Mouse (Mus musculus) intestine, embryonic 14.5 days (tissue): ENCODE measurements at regions not wholly inside any gene's neighbourhood (a gene's known extent, or its start where the extent isn't known, plus 50 kb on each side); places are given as distances from the start of the nearest gene placed in this dataset.

ENCODE experiments used
- ATAC-seq: fragments of 200-750 bp; cut with Nextera tagmentation; replicated peaks from 2 replicates; pipeline ENCODE4 v1.8.0; 2017; ENCODE audit warnings: low read depth, moderate number of reproducible peaks, moderate TSS enrichment, moderate library complexity; ENCODE audit not compliant: low FRiP score, low TSS enrichment
- DNase-seq: peaks from one replicate; pipeline ENCODE4 v3.0.0-alpha.2; 2018; ENCODE audit warnings: low spot score
- H3K27ac ChIP-seq: fragments of 300-500 bp; sonication (generic); 2 replicates; pipeline ENCODE4 v1.5.1; 2014; ENCODE audit warnings: low read depth, mild to moderate bottlenecking, control low read depth
- H3K27me3 ChIP-seq: fragments of 300-500 bp; sonication (generic); replicated peaks from 2 replicates; pipeline ENCODE4 v1.6.1; 2014; ENCODE audit warnings: low read length, control low read depth; ENCODE audit not compliant: control insufficient read depth, insufficient read depth
- H3K36me3 ChIP-seq: fragments of 300-500 bp; sonication (generic); 2 replicates; pipeline ENCODE4 v1.6.1; 2014; ENCODE audit warnings: low read length, control low read depth; ENCODE audit not compliant: control insufficient read depth, insufficient read depth
- H3K4me1 ChIP-seq: fragments of 300-500 bp; sonication (generic); replicated peaks from 2 replicates; pipeline ENCODE4 v1.6.1; 2014; ENCODE audit warnings: low read length, control low read depth, mixed read lengths; ENCODE audit not compliant: control insufficient read depth, insufficient read depth
- H3K4me2 ChIP-seq: fragments of 300-500 bp; sonication (generic); 2 replicates; pipeline ENCODE4 v1.6.1; 2014; ENCODE audit warnings: low read length
- H3K4me3 ChIP-seq: fragments of 300-500 bp; sonication (generic); 2 replicates; pipeline ENCODE4 v1.5.1; 2014; ENCODE audit warnings: low read depth, low read length, control low read depth, mixed read lengths
- H3K9ac ChIP-seq: fragments of 300-500 bp; sonication (generic); 2 replicates; pipeline ENCODE4 v1.6.1; 2014; ENCODE audit warnings: mild to moderate bottlenecking, low read length
- H3K9me3 ChIP-seq: fragments of 300-500 bp; sonication (generic); 2 replicates; pipeline ENCODE4 v1.6.1; 2016; ENCODE audit warnings: low read length, control low read depth; ENCODE audit not compliant: control insufficient read depth
- WGBS: fragments of 180-500 bp; shearing (Covaris S2); extraction: QIAGEN DNeasy Blood & Tissue Kit; methylation state at CpG from one replicate; pipeline ENCODE4 v1.1.7; 2014; 5-methylcytosine and 5-hydroxymethylcytosine counted together

DNA sequence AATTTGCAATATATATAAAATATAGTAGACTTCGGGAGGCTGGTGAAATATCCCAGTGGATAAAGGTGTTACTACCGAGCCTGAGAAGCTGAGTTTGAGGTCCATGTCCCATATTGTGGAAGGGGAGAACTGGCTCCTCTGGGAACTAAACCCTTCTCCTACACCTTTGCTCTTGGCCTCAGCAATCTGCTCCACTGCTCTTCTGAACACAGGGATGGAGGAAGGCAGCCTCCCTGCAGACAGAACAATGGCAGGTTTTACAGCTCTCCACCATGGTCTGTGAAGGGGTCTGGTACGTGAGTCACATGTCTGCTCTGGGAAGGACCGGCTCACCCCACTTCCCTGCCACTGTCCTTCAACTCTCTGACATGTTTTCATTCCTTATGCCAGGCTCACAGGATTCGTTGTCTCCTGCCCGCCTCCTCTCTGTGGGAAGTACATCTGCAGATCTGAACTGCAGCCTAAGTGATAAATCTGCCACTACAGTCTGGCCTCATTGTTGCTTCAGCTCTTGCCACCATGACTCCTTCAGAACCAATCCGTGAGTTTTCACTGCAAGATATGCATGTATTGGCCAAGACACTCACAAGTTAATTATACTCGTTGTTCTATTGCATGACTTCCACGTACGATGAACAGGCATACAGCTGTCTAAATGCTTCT lies 220.0 kb upstream of the Gm9767 start:
- Histone ChIP-seq H3K4me3 (no peak overlapping the region), H3K36me3 (no peaks in the 10 kb centered on the region), H3K9me3 (no peaks in the 10 kb centered on the region), H3K9ac (no peak overlapping the region), H3K27me3 (no peaks in the 10 kb centered on the region), H3K27ac (no peak overlapping the region), H3K4me1 (no peaks in the 10 kb centered on the region), H3K4me2 (no peak overlapping the region)
- no peak for DNase-seq
- no peak for ATAC-seq
- WGBS: 52% methylated on average over 10 of the region's 10 CpGs

DNA sequence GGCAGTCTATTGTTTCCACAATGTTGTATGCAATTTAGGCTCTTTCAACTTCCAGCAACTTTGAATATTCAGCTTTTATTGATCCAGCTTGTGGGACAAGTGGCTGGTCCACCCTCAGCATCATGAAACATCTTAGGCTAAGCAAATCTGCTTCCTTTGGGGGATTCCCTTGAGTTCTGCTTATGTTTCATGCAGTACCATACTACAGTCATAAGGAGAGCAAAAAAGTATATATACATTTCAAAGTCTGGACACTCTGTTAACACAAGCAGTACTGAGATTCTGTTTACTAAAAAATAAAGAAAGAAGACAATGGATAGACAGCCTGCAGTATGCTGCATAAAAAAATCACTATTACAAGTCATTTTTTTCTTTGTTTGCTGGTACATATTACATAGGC lies 233.7 kb upstream of the Gm9767 start:
- H3K9me3 ChIP-seq: no peaks in the 10 kb centered on the region
- no peak overlapping the region for H3K4me2 ChIP-seq
- H3K4me1 ChIP-seq: no peaks in the 10 kb centered on the region
- ATAC-seq: no peak
- H3K4me3 ChIP-seq: no peak overlapping the region
- H3K27ac ChIP-seq: no peak overlapping the region
- no peaks in the 10 kb centered on the region for H3K36me3 ChIP-seq
- no peak for DNase-seq
- no peaks in the 10 kb centered on the region for H3K27me3 ChIP-seq
- no peak overlapping the region for H3K9ac ChIP-seq

- H3K36me3 ChIP-seq: no peaks in the 10 kb centered on the region
- ATAC-seq: no peak
- H3K27me3 ChIP-seq: no peaks in the 10 kb centered on the region
- no peak overlapping the region for H3K4me3 ChIP-seq
- 70% methylated on average over 2 of the region's 2 CpGs for WGBS
- no peak overlapping the region for H3K27ac ChIP-seq
- H3K4me2 ChIP-seq: no peak overlapping the region
- no peak for DNase-seq
- H3K4me1 ChIP-seq: no peaks in the 10 kb centered on the region
- no peaks in the 10 kb centered on the region for H3K9me3 ChIP-seq
- no peak overlapping the region for H3K9ac ChIP-seq
Observed at GRCm38 (mm10) chr10:25829275-25829674, 248.8 kb upstream of the Gm9767 start.

GRCm38 (mm10) chr10:25804223-25804622 lies 268.2 kb upstream of the Smlr1 start:
- H3K4me2 ChIP-seq: no peak overlapping the region
- H3K4me3 ChIP-seq: no peak overlapping the region
- no peaks in the 10 kb centered on the region for H3K36me3 ChIP-seq
- H3K9ac ChIP-seq: no peak overlapping the region
- H3K27me3 ChIP-seq: no peaks in the 10 kb centered on the region
- H3K27ac ChIP-seq: no peak overlapping the region
- 36% methylated on average over 3 of the region's 3 CpGs for whole genome bisulfite sequencing
- ATAC-seq (no peak), DNase-seq (no peak)
- H3K4me1 ChIP-seq: no peaks in the 10 kb centered on the region
- H3K9me3 ChIP-seq: no peaks in the 10 kb centered on the region

- H3K4me2 ChIP-seq: no peak overlapping the region
- H3K9ac ChIP-seq: no peak overlapping the region
- no peaks in the 10 kb centered on the region for H3K4me1 ChIP-seq
- H3K4me3 ChIP-seq: no peak overlapping the region
- peaks cover 4% of the 10 kb centered on the region; the same call in 1 of the 2 replicates for H3K9me3 ChIP-seq
- 42% methylated on average over 2 of the region's 2 CpGs for WGBS
- ATAC-seq (no peak), DNase-seq (no peak)
- H3K27me3 ChIP-seq: no peaks in the 10 kb centered on the region
- no peaks in the 10 kb centered on the region for H3K36me3 ChIP-seq
- no peak overlapping the region for H3K27ac ChIP-seq
Observed at GRCm38 (mm10) chr10:25801499-25801898, 265.4 kb upstream of the Smlr1 start.

- H3K27ac ChIP-seq: no peak overlapping the region
- peaks cover 4% of the 10 kb centered on the region; the same call in 1 of the 2 replicates for H3K9me3 ChIP-seq
- ATAC-seq: no peak
- no peak for DNase-seq
- 96% methylated on average over 2 of the region's 2 CpGs for WGBS
- no peaks in the 10 kb centered on the region for H3K36me3 ChIP-seq
- no peaks in the 10 kb centered on the region for H3K27me3 ChIP-seq
- H3K9ac ChIP-seq: no peak overlapping the region
- H3K4me1 ChIP-seq: no peaks in the 10 kb centered on the region
- H3K4me2 ChIP-seq: no peak overlapping the region
- H3K4me3 ChIP-seq: no peak overlapping the region
Observed at GRCm38 (mm10) chr10:25798881-25799280, 262.8 kb upstream of the Smlr1 start.

GRCm38 (mm10) chr10:25790363-25790821 lies 254.3 kb upstream of the Smlr1 start:
- Histone ChIP-seq H3K4me2 (no peak overlapping the region), H3K4me1 (peaks cover 12% of the 10 kb centered on the region), H3K36me3 (no peaks in the 10 kb centered on the region), H3K4me3 (no peak overlapping the region), H3K9me3 (no peaks in the 10 kb centered on the region), H3K9ac (no peak overlapping the region), H3K27me3 (no peaks in the 10 kb centered on the region), H3K27ac (no peak overlapping the region)
- no peak for ATAC-seq
- DNase-seq: no peak
- WGBS: 48% methylated on average over 3 of the region's 3 CpGs

DNA sequence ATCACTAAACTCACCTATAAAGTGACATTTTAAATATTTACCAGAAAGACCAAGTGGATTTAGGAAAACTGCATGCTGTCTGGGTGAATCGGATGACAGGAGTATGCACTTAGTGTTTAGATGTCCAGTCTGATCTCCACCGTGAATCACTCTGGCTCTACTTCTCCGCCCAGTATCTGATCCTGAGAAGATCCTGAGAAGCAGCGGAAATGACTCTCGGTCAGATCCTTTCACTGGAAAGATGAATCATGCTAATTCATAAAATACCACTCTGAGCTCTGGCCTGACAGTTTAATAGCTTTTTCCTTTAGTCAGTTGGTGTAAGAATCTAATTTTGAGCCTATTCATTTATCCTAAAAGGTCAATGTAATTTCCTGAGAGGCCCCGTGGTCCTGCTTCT lies 252.6 kb upstream of the Smlr1 start:
- WGBS: 34% methylated on average over 6 of the region's 6 CpGs
- Histone ChIP-seq H3K9ac (no peak overlapping the region), H3K4me2 (no peak overlapping the region), H3K9me3 (no peaks in the 10 kb centered on the region), H3K4me1 (peaks cover 12% of the 10 kb centered on the region), H3K27ac (no peak overlapping the region), H3K36me3 (no peaks in the 10 kb centered on the region), H3K4me3 (no peak overlapping the region), H3K27me3 (no peaks in the 10 kb centered on the region)
- DNase-seq: no peak
- no peak for ATAC-seq

DNA sequence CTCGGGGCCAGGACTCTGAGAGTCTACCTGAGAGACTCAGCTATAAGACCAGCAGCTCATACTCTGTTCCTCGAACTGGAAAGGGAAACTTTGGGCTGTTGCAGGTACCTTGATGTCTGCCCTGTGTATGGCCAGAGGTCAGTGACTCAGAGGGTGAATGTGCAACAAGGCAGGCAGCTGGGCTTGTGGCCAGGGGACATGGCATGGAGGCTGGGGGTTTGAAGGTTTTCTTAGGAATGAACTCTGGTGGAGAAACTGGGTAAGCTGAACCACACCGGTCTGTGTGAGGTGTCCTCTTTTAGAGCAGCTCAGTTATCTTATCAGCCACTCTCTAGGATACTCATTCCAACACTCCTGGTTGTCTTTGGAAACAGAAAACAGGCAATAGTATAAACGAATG lies 251.9 kb upstream of the Smlr1 start:
- no peak for ATAC-seq
- WGBS: 61% methylated on average over 4 of the region's 4 CpGs
- no peaks in the 10 kb centered on the region for H3K36me3 ChIP-seq
- DNase-seq: no peak
- no peaks in the 10 kb centered on the region for H3K9me3 ChIP-seq
- no peak overlapping the region for H3K27ac ChIP-seq
- no peak overlapping the region for H3K4me3 ChIP-seq
- H3K27me3 ChIP-seq: no peaks in the 10 kb centered on the region
- H3K4me1 ChIP-seq: peaks cover 12% of the 10 kb centered on the region
- H3K9ac ChIP-seq: no peak overlapping the region
- no peak overlapping the region for H3K4me2 ChIP-seq
